Mouse (Mus musculus) ES-E14 (cell line): ENCODE measurements around the gene Fdxacb1. TPM values are rescaled to one million over a fixed set of nuclear protein-coding genes. Genes with fewer than 3 reads are reported as not detected.
A peak's percentile ranks its signal among the peaks of the same experiment; 100 is the strongest.

Source experiments
- DNase-seq: peaks from one replicate; pipeline ENCODE4 v3.0.0-alpha.2; 2013; ENCODE audit warnings: low read depth, low spot score
- H3K27ac ChIP-seq: 2 replicates; pipeline ENCODE4 v1.5.1; 2012; ENCODE audit warnings: low read depth, mild to moderate bottlenecking, low read length, moderate library complexity, mixed read lengths; ENCODE audit not compliant: poor library complexity, insufficient read depth, severe bottlenecking
- H3K36me3 ChIP-seq: 2 replicates; pipeline ENCODE4 v1.6.1; 2012; ENCODE audit warnings: mild to moderate bottlenecking, low read length, moderate library complexity, mixed read lengths; ENCODE audit not compliant: control insufficient read depth, poor library complexity, insufficient read depth, severe bottlenecking
- H3K4me1 ChIP-seq, 2 experiments: fragments of 150-350 bp in 1 of 2; sonication (generic) in 1 of 2; 2 replicates each; pipeline ENCODE4 v1.6.1; 2012; ENCODE audit warnings: low read length in 2 of 2, mild to moderate bottlenecking in 1 of 2, mixed read lengths in 1 of 2; ENCODE audit not compliant: control insufficient read depth in 2 of 2, insufficient read depth in 2 of 2, poor library complexity in 1 of 2
- H3K4me3 ChIP-seq, 2 experiments: fragments of 150-350 bp in 1 of 2; sonication (generic) in 1 of 2; 2 replicates each; pipeline ENCODE4 v1.5.1; 2012; ENCODE audit warnings: low read length in 2 of 2, low read depth in 1 of 2, mild to moderate bottlenecking in 1 of 2, mixed read lengths in 1 of 2; ENCODE audit not compliant: insufficient read depth in 1 of 2, poor library complexity in 1 of 2, severe bottlenecking in 1 of 2
- H3K9ac ChIP-seq: 2 replicates; pipeline ENCODE4 v1.6.1; 2012; ENCODE audit warnings: low read depth, mild to moderate bottlenecking, low read length, mixed read lengths; ENCODE audit not compliant: poor library complexity, insufficient read depth, severe bottlenecking
- H3K9me3 ChIP-seq: fragments of 150-350 bp; sonication (generic); 2 replicates; pipeline ENCODE4 v1.6.1; 2012; ENCODE audit warnings: low read depth, mild to moderate bottlenecking, low read length; ENCODE audit not compliant: control insufficient read depth, insufficient read depth
- CHD2 ChIP-seq: IDR thresholded peaks from 2 replicates; pipeline ENCODE4 v1.6.1; 2014; ENCODE audit warnings: mild to moderate bottlenecking, low read depth, low read length, inconsistent platforms
- HCFC1 ChIP-seq: IDR thresholded peaks from 2 replicates; pipeline ENCODE4 v1.6.1; 2012; ENCODE audit warnings: low read length, inconsistent platforms, borderline replicate concordance; ENCODE audit not compliant: insufficient read depth
- MAFK ChIP-seq: IDR thresholded peaks from 2 replicates; pipeline ENCODE4 v1.6.1; 2014; ENCODE audit warnings: mild to moderate bottlenecking, low read depth, low read length, inconsistent platforms; ENCODE audit not compliant: insufficient read depth
- ZC3H11A ChIP-seq: IDR thresholded peaks from 2 replicates; pipeline ENCODE4 v1.6.1; 2012; ENCODE audit warnings: low read depth, mild to moderate bottlenecking, inconsistent platforms, low read length, borderline replicate concordance
- ZNF384 ChIP-seq: IDR thresholded peaks from 2 replicates; pipeline ENCODE4 v1.6.1; 2012; ENCODE audit warnings: low read depth, low read length, inconsistent platforms
- in situ Hi-C, 2 experiments: fragments of 600-800 bp; cut with MboI; formaldehyde crosslinking; loops; one replicate each; pipeline ENCODE4 v1.15.1; 2025; ENCODE audit warnings: low sequenced_read_pairs in 2 of 2, inconsistent platforms in 1 of 2; ENCODE audit not compliant: unreplicated experiment in 2 of 2
- total RNA-seq: library from RNA; depleted of rRNA; stranded (reverse); fragments of 300-350 nt; gene quantifications from 2 replicates; pipeline ENCODE4 v1.2.3, GENCODE M21; 2012

The Fdxacb1 gene
- total RNA-seq, 1 experiment: 5.8 TPM

DNA sequence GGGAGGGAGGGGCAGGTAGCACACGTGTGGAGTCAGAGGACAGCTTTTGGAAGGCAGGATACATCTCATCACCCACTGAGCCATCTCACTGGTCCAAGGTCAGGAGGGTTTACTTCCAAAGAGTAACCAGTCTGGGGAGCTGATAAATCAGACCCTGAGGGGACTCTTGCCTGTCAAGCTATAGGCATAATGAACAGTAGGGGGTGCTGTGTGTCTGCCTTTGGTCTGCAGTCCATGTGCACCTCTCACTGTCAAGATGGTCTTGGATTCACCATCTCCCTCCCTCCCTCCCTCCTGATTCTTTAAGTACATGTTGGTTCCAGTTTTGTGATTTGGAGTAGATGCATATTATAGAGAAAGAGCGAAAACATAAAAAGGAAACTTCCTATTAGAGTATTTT is 32.9 kb downstream of the Fdxacb1 start:
- H3K36me3 ChIP-seq: peaks cover 18% of the 10 kb centered on the region
- H3K27ac ChIP-seq: no peak overlapping the region
- no peaks in the 10 kb centered on the region for H3K9me3 ChIP-seq
- H3K4me3 ChIP-seq: no peak overlapping the region
- peak; percentile 51 for DNase-seq
- TF ChIP-seq ZNF384: no peak
- TF ChIP-seq CHD2: no peak
- TF ChIP-seq ZC3H11A: no peak
- no peak for TF ChIP-seq MAFK
- no peak for TF ChIP-seq HCFC1
- in situ Hi-C loops: no loop called here
- no peaks in the 10 kb centered on the region for H3K4me1 ChIP-seq
- no peak overlapping the region for H3K9ac ChIP-seq

DNA sequence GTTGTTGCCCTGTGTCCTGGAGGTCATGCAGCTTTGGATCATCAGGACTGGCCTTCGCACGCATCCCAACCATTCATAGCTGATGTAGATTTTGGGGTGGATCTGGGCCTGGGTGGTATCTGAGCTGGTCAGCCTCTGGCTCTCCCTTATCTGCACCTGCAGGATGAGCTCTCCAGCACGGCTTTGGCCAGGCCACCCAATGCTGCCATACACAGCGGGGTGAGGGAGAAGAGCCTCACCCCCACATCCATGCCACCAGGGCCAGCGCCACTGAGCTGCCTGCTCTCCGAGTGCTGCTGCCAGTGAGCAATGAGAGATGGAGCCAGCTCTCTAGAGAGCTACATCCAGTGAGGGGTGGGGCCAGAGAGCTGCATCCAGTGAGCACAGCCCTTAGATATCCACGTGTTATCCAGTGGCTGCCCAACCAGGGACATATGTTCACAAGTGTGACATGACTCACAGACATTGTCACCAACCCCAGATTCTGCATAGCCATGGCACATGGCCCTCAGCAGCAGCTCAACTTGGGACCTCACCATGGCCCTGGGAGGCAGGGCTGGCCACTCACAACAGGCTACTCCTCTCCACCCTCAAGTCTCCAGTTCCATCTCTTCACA is 35.1 kb downstream of the Fdxacb1 start:
- H3K36me3 ChIP-seq: peaks cover 19% of the 10 kb centered on the region
- no peak overlapping the region; the same call in 1 of the 2 replicates for H3K27ac ChIP-seq
- DNase-seq: no peak
- TF ChIP-seq HCFC1 (no peak), ZC3H11A (no peak), MAFK (no peak), ZNF384 (no peak), CHD2 (no peak)
- no peak overlapping the region for H3K9ac ChIP-seq
- H3K4me1 ChIP-seq: no peaks in the 10 kb centered on the region
- in situ Hi-C loops: no loop called here
- H3K4me3 ChIP-seq: no peak overlapping the region
- H3K9me3 ChIP-seq: no peaks in the 10 kb centered on the region

DNA sequence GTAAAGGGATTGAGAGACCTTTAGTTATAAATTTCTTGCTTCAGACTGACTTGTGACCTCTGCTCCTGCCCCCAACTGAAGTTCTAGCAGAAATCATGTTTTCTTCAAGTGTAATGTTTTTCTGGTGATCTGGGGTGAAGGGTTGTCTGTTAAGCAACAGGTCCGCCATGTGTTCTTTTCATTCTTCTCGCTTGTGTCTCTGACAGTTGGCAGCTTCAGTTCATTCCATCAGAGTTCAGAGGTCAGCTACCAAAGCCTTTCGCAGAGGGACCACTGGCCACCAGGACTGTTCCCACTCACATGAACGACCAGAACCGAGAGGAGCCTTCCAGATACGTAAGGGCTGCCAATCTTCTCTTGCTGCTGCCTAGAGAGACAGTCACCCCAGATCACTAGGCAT is 40.4 kb downstream of the Fdxacb1 start:
- H3K4me3 ChIP-seq: no peak overlapping the region
- in situ Hi-C loops: no loop called here
- no peak for DNase-seq
- H3K4me1 ChIP-seq: no peaks in the 10 kb centered on the region
- peaks cover 12% of the 10 kb centered on the region for H3K36me3 ChIP-seq
- no peaks in the 10 kb centered on the region for H3K9me3 ChIP-seq
- no peak overlapping the region for H3K9ac ChIP-seq
- no peak overlapping the region for H3K27ac ChIP-seq
- TF ChIP-seq ZC3H11A (no peak), MAFK (no peak), HCFC1 (no peak), ZNF384 (no peak), CHD2 (no peak)

DNA sequence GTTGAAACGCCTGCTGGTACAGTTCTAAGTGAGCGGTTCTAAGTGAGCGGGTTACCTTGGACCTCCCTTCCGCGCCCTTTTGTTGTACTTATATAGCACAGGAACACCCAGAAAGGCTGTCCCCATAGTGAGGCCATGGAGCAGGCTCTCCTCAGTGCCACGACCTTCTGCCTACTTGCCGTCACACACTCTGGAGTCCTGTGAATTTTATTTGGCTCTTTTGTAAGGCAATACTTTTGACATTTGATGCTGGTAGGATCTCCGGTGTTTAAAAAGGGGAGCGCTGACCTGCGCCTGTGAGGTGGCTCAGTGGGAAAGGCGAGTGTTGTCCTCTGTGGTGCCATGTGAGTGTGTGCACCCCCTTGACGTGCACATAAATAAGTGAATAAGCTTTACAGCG is 41.1 kb downstream of the Fdxacb1 start:
- no peaks in the 10 kb centered on the region for H3K4me1 ChIP-seq
- H3K9ac ChIP-seq: no peak overlapping the region
- H3K27ac ChIP-seq: no peak overlapping the region
- in situ Hi-C loops: no loop called here
- H3K4me3 ChIP-seq: no peak overlapping the region
- no peak for DNase-seq
- TF ChIP-seq ZC3H11A (no peak), HCFC1 (no peak), MAFK (no peak)
- H3K9me3 ChIP-seq: no peaks in the 10 kb centered on the region
- H3K36me3 ChIP-seq: peaks cover 8% of the 10 kb centered on the region

DNA sequence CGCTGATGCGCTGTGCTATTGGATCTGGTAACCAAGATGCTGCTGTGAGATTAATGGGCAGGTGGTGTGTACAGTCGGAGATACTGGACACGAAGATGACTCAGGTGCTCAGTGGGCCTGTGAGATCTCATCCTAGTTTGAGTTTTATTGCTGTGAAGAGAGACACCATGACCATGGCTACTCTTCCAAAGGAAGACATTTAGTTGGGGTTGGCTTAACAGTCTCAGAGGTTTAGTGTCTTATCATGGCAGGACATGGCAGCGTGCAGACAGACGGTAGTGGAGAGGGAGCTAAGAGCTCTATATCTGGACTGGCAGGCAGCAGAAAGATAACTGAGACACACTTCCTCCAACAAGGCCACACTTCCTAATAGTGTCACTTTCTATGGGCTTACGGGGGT is 43.2 kb downstream of the Fdxacb1 start:
- in situ Hi-C loops: no loop called here
- peaks cover 5% of the 10 kb centered on the region for H3K36me3 ChIP-seq
- H3K9me3 ChIP-seq: no peaks in the 10 kb centered on the region
- H3K4me1 ChIP-seq: no peaks in the 10 kb centered on the region
- no peak overlapping the region for H3K27ac ChIP-seq
- H3K4me3 ChIP-seq: no peak overlapping the region
- TF ChIP-seq HCFC1: no peak
- no peak for TF ChIP-seq ZC3H11A
- TF ChIP-seq MAFK: no peak
- TF ChIP-seq CHD2: no peak
- TF ChIP-seq ZNF384: no peak
- no peak for DNase-seq
- H3K9ac ChIP-seq: no peak overlapping the region
